Comparison of ENCODE assay signal across 9 mouse cellular contexts in genomic region chr2:119669010-119669409, GRCm38 (mm10). TPM values are rescaled to one million over a fixed set of nuclear protein-coding genes. Genes with fewer than 3 reads are reported as not detected.
DNase-seq lines count a peak whose midpoint lies in the region; ATAC-seq and TF ChIP-seq lines count a peak whose summit lies in the region.
"Had no signal": no experiment of that assay in that cellular context is flagged by ENCODE, and none has a peak within 500 bp of the region (broad histone marks: within the 10 kb centered on the region; RNA-seq: fewer than 3 reads in every experiment).

No protein-coding gene starts in this region.

- peak; percentile 23 for DNase-seq in kidney, adult 11 months
- DNase-seq in CD8-positive naive resting alpha-beta T cell, adult 2 months (ENCODE audit: low read depth in 2 of 2, low spot score in 2 of 2): peak; percentile 10 to 46
- peak; percentile 9 for DNase-seq in brain, embryonic 14.5 days (ENCODE audit: low read depth)
- DNase-seq in lung, postnatal 14 days: peak; percentile 5
- no peak for DNase-seq in cerebellum, postnatal 4 days (ENCODE audit: low spot score in 2 of 2)
- no peak for DNase-seq in frontal cortex, postnatal 36 days (ENCODE audit: low spot score in 2 of 2)
- DNase-seq in cerebellum, adult 9-11 months: no peak

- ATAC-seq in kidney, embryonic 14.5 days (ENCODE audit: low FRiP score, low TSS enrichment): no peak

- H3K4me1 ChIP-seq in kidney, embryonic 14.5 days (ENCODE audit: control insufficient read depth, insufficient read depth, low read length): no peaks in the 10 kb centered on the region
- H3K4me1 ChIP-seq: midbrain, embryonic 12.5 days had no signal

- H3K36me3 ChIP-seq in kidney, embryonic 14.5 days (ENCODE audit: control insufficient read depth, insufficient read depth, low read length): no peaks in the 10 kb centered on the region
- H3K36me3 ChIP-seq: midbrain, embryonic 12.5 days had no signal

- no peak overlapping the region for H3K4me3 ChIP-seq in kidney, embryonic 14.5 days (ENCODE audit: low read length)
- H3K4me3 ChIP-seq: midbrain, embryonic 12.5 days had no signal

- 21% methylated on average over 7 of the region's 7 CpGs for WGBS in kidney, embryonic 14.5 days

- no peaks in the 10 kb centered on the region; the same call in 1 of the 2 replicates for H3K27me3 ChIP-seq in kidney, embryonic 14.5 days (ENCODE audit: control insufficient read depth, insufficient read depth, low read length)

- H3K9me3 ChIP-seq in kidney, embryonic 14.5 days (ENCODE audit: control insufficient read depth, low read length): no peaks in the 10 kb centered on the region
- H3K9me3 ChIP-seq: midbrain, embryonic 12.5 days had no signal

- no peak overlapping the region for H3K9ac ChIP-seq in kidney, embryonic 14.5 days (ENCODE audit: low read depth, low read length)
- H3K9ac ChIP-seq: midbrain, embryonic 12.5 days had no signal

- TF ChIP-seq CTCF in brain, embryonic 14.5 days (IDR thresholded peaks at IDR 0.05; ENCODE audit: borderline replicate concordance, extremely low read depth, insufficient read depth, insufficient read length): peak; percentile 50; the same call in 1 of the 2 replicates

- no peak for TF ChIP-seq POLR2A in brain, embryonic 14.5 days (IDR thresholded peaks at IDR 0.05; ENCODE audit: borderline replicate concordance, extremely low read depth, insufficient read depth, insufficient read length, poor library complexity, severe bottlenecking)

- no peak overlapping the region for H3K27ac ChIP-seq in kidney, embryonic 14.5 days (ENCODE audit: low read depth, low read length)
- H3K27ac ChIP-seq: midbrain, embryonic 12.5 days had no signal

- no peak overlapping the region for H3K4me2 ChIP-seq in kidney, embryonic 14.5 days (replicated peaks; ENCODE audit: low read depth, low read length)
- H3K4me2 ChIP-seq: midbrain, embryonic 12.5 days had no signal

RNA-seq across cellular contexts. Expression of gene Rtf1, which starts 5.9 kb away (rescaled TPM):
- polyA plus RNA-seq in kidney, embryonic 14.5 days (2014; fragmentation: Nextera tagmentation; extraction: Ambion mirVana): 34.3 and 53.7 TPM in 2 replicates
- 32.2 and 47.3 TPM in 2 replicates for polyA plus RNA-seq in brain, embryonic 14.5 days (2012; rRNA removed)

RNA-seq across cellular contexts. Expression of gene Ndufaf1, which starts 6.4 kb away (rescaled TPM):
- polyA plus RNA-seq in kidney, embryonic 14.5 days (2014; fragmentation: Nextera tagmentation; extraction: Ambion mirVana): 40.3 and 45.4 TPM in 2 replicates
- polyA plus RNA-seq in brain, embryonic 14.5 days (2012; rRNA removed): 11.9 and 14.3 TPM in 2 replicates

RNA-seq across cellular contexts. Expression of gene Oip5, which starts 50.7 kb away (rescaled TPM):
- polyA plus RNA-seq in kidney, embryonic 14.5 days (2014; fragmentation: Nextera tagmentation; extraction: Ambion mirVana): 35.5 and 38.6 TPM in 2 replicates
- 6.6 and 12.6 TPM in 2 replicates for polyA plus RNA-seq in brain, embryonic 14.5 days (2012; rRNA removed)

RNA-seq across cellular contexts. Expression of gene Nusap1, which starts 50.9 kb away (rescaled TPM):
- 77.2 and 97.7 TPM in 2 replicates for polyA plus RNA-seq in kidney, embryonic 14.5 days (2014; fragmentation: Nextera tagmentation; extraction: Ambion mirVana)
- polyA plus RNA-seq in brain, embryonic 14.5 days (2012; rRNA removed): 14.7 and 19.5 TPM in 2 replicates

Comparison
In these comparisons a context has a peak if more than half of its experiments do, and no peak if none do; other contexts are left out.
1. DNase-seq: peak in kidney, adult 11 months (single experiment), CD8-positive naive resting alpha-beta T cell, adult 2 months (2 of 2), brain, embryonic 14.5 days (single experiment) and lung, postnatal 14 days (single experiment); none in cerebellum, postnatal 4 days (0 of 2), frontal cortex, postnatal 36 days (0 of 2) and cerebellum, adult 9-11 months (single experiment).